Mouse (Mus musculus) c-Kit-positive CD71-positive TER-119-negative erythroid progenitor cells, embryonic 14.5 days (primary cell): ENCODE results near the gene Gpx7.

ENCODE experiments used
- DNase-seq: peaks from one replicate; pipeline ENCODE4 v3.0.0-alpha.2; 2013; ENCODE audit warnings: low read depth

Gene Gpx7

DNA sequence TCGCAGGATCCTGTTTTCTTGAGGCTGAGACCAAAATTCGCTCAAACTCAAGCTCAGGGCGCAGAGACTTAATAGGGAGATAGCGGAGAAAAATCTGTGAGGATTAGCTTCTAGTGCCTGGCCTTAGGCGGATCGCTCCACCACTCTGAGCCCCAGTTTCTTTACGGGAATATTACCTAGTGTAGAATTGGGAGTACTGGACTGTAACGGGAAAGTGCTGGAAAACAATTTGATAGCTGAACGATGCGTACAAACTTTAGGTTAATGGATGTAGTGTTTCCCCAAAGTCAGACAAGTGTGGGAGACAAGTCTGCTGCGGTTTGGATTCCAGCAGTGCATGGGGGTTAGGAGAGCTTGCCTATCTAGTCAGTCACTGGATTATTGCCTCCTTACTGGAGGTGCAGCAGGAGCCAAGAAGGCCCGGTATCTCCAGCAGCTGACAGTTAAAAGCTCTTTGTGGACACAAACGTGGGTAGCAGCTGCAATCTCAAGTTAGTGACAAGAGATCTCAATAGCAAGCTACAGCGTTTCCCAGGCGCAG, at the start of gene Gpx7:
Gene Gpx7, minus strand, starts transcription at position 101 of the 541 bp plus-strand sequence.
- DNase-seq, result no peak

DNA sequence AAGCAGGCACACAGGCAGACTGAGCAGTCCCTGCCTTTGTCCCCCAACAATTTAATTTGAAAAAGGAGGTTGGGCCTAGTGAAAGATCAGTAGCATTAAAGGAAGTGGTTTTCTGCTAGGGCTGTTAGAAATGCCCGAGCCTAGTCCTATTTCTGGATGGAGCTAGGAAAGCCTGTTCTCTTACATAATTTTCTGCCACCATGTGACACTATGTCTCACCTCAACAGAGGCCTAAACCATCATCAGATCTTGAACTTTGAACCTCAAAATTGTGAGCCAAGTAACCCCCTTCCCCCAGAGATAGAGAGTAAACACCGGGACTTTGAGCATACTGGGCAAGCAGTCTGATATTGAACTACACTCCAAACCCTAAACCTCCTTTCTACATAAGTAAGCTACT, 49.3 kb upstream of the Gpx7 start:
- DNase-seq, result no peak

DNA sequence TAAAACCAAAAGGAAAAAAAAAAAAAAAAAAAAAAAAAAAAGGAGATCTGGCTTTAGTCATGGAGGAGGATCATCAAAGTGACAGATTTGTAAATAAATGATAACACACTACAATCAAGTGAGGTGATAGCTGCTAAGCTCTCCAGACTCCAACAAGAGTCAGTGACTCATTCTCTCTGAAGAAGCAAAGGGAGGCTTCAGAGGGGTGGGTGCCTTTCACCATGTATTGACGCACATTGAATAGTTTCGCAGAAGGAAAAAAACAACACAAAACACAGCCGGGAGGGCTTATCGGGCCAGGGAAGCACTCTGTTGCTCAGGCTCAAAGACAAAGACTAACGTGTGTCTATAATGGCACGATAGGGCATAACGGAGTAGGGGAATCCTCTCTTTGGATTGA, 41.3 kb upstream of the Gpx7 start:
- no peak for DNase-seq

DNA sequence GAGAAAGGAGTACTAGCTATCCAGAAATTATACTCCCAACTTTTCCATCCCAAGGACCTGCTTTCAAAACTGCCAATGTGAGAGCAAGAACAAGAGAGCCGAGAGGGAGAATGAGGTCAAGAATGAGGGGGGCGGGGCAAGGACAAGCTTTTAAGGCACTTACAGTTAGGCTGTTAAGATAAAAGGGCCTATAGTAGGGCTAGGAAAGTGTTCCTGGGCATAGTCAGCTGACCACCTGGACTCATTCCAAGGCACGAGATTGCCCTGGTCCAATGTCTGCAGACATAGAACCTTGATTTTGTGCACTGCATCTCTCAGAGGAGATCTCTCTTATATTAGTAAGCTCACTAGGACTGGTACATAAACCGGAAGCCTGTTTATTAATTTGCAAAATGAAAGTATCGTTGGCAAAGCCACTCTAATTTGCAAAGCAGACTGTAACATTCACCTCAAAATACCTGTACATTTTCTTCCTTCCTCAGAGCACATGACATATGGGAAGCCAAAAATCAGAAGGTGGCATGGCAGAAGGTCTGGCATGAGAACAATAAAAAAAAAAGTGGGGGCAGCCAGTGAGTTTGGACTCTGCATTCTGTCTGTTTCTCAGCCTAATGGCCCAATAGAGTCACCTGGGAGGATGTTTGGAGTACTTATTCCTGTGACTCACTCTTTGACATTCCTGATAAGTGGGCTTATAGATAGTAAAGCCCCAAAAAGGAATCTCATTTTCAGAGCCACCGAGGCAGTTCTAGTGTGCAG, 31.5 kb upstream of the Gpx7 start:
- no peak for DNase-seq

DNA sequence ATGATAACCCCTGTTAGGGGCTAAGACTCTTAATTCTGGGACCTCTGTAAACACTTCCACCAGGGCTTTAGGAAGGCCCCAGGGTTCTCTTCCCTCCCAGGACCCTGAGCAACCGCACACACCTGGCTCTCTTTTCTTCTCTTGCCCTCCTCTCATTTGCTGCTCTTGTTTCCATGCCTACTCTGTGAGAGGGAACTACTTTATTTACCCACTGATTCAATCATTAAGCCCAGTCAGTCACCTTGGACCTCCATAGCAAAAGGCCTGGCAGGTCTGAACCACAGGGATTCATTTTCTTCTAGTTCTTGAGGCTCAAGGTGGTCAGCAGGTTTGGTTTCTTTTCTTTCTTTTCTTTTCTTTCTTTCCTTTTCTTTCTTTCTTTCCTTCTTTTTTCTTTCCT, 29.5 kb upstream of the Gpx7 start:
- DNase-seq, result no peak

DNA sequence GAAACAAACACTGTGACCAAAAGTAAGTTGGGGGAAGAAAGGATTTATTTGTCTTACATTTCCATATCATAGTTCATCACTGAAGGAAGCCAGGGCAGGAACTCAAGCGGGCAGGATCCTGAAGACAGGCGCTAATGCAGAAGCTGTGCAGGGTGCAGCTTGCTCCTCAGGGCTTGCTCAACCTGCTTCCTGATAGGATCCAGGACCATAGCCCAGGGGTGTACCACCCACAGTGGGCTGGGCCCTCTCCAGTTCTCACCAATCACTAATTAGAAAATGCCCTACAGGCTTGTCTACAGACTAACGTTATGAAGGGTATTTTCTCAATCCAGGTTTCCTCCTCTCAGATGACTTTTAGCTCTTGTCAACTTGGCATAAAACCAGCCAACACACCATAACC, 28.9 kb upstream of the Gpx7 start:
- no peak for DNase-seq

DNA sequence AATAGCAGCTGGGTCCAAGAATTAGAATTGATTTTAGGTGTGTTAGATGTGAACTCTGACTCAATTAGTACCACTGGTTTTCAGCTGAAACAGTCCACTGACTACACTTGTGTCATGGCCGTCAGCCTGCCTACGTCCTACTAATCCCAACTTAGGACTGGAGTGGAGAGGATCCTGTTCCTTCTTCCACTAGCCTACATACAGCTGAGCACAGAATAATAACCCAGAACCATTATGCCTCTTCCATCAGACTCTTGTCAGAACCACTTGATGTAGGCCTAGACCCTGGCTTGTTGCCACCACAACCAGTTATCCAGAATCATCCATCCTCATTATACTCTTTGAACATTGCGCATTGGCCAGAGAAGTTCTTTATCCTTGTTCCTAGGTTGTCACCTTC, 28.0 kb upstream of the Gpx7 start:
- DNase-seq, result no peak

DNA sequence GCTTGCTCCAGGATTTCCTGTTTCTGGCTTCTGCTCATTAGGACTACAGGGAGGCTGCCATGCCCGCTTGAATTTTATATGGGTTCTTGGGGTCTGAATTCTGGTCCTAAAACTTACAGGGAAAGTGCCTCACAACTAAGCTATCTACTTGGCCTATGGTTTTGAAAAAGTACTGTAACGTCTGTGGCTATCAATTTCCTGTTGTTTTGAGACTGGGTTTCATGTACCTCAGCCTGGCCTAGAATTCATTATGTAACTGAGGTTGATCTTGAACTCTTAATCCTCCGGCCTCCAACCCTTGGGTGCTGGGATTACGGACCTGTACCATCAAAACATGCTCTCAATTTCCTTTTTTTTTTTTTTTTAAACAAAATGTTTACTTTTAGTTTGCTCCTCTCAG, 27.5 kb upstream of the Gpx7 start:
- DNase-seq, result no peak

DNA sequence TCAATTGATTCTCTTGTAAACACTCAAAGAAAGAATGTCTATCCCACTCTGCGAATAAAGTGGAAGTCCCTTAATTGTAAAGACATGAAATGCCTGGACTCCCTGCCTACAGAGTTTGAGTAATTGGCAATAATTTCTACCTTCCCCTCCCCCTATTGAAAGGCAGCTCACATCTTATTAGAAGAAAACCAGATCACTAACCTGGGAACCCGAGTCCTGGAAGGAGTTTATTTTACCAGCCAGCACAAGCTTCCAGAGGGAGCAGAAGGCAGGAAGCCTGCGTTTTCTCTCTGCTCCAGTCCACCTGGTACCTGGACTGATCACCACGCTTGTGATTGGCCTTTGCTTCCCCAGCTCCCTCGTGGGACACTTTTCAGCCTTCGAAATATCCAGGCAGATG, 26.6 kb upstream of the Gpx7 start:
- no peak for DNase-seq

DNA sequence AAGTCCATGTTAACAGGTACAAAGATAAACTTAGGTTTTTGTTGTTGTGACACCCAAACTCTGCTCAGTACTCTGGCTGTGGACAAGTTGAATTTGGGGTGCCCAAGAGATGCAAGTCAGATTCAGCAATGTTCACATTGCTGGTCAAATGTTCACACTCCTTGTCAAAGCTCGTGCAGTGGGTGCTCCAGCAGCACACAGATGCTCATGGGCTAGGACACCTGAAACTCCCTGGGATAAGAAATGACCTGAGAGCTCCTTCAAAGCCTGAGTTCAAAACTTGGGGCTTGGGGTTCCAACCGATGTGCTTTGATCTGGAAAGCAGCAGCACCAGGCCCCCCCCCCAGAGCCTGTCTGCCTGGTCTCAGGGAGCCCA, 24.8 kb upstream of the Gpx7 start:
- DNase-seq, result no peak

DNA sequence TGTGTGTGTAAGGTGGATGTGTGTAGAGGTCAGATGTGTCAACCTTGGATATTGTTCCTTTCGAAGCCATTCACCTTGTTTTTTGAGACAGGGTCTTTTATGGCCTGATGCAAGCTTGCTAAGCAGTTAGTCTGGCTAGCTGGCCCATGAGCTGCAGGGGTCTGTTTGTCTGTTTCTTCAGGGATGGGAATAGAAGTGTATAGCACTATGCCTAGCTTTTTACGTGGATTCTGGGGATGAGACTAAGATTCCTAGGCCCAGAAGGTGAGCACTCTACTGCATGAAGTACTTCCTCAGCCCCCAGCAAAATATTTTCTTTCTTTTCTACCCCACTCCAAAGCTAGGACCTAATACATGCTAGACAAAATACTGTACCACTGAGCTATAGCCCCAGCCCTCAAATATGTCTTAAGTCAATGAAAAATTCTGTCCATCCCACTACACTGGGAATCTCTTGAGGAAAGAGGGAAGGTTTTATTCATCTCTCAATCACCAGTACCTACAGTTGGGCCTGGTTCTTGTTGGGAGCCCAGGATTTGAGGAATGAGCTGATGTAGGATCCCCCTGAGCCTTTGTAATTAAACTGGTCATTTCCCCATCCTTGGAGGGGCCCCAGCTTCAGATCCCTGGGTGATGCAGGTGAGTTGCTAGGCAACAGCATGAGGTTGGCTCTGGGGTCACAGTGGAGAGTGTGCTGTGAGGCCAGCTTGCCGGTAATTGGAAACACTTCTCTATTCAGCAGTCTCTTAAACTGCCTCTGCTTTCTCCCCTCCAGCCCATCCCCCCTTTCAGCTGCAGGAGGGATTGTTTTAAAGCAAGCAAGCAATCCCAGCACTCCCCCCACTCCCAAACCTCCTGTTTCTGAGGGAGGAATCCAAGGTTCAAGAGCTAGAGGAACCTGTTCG, 24.1 kb upstream of the Gpx7 start:
- no peak for DNase-seq

DNA sequence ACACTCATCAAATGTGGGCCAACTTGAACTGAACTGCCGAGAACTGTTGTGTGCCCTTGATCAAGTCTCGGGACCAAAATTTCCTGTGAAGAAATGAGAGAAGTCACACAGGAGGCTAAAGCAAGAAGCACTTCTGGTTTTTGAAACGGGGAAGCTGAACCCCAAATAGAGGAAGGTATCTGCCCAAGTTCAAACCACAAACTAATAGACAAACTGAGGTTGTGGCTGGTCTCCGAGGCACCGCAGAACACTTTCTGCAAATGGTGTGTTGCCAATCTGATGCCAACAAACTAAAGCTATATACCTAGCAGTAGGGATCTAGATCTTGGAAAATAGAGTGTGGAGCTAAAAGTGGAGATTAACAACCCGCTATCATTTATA, 21.6 kb upstream of the Gpx7 start:
- no peak for DNase-seq

DNA sequence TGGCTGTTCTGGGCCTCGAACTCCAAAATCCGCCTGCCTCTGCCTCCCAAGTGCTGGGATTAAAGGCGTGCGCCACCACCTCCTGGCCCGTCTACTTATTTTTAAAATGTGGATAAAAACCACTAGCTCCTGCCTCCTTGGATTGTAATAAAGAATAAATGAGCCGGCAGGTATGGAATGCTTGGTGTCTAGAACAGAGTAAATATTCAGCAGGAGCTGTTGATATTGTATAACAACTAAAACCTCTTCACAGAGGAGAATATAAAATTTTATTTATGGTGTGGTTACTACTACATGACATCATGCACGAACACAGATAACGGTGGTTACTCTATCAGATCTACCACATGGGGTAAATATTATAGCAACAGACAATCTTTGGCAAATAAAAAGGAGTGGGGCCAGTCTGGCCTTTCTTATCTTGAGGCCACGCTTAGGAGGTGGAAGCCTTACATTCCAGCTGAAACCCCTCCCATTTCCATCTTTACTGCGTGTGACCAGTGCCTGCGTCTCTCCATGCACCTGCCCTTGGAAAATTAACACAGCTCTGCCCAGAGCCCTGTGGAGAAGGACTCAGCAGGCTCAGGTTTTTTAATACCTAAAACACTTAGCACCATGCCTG, 21.1 kb upstream of the Gpx7 start:
- peak; percentile 8 for DNase-seq

DNA sequence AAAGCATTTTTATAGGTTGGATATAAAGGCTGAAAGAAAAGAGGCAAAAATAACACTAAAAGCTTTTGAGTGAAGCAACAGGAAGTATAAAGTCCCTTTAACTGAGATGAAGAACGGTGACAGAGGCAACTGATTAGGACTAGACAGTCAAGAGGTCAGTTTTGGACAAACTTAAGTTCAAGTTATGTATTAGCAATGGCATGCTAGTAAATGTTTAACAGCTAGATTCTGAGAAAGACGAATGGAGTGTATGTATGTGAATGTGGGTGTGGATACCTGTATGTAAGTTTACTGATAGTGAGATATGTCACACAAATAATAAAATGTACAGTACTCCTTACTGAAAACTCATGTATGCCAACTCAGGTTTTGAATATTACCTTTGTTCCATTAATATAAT, 17.8 kb upstream of the Gpx7 start:
- DNase-seq, result no peak

DNA sequence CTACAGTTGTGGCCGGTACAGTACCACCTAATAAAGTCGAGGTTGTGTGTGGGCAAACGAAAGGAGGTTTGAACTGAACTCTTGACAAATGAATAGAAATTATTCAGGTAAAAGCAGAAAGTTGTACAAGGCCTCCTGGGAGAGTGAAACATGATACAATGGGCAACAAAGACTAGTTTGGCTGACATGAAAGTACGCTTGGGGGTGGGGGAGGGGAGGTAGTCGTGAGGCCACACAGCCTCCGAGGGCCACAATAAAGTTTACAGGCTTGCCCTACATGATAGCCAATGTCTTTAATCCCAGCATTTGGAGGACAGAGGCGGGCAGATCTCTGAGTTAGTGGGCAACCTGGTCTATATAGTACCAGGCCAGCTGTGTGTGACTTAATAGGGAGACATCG, 860 bp upstream of the Gpx7 start:
- DNase-seq, result no peak

DNA sequence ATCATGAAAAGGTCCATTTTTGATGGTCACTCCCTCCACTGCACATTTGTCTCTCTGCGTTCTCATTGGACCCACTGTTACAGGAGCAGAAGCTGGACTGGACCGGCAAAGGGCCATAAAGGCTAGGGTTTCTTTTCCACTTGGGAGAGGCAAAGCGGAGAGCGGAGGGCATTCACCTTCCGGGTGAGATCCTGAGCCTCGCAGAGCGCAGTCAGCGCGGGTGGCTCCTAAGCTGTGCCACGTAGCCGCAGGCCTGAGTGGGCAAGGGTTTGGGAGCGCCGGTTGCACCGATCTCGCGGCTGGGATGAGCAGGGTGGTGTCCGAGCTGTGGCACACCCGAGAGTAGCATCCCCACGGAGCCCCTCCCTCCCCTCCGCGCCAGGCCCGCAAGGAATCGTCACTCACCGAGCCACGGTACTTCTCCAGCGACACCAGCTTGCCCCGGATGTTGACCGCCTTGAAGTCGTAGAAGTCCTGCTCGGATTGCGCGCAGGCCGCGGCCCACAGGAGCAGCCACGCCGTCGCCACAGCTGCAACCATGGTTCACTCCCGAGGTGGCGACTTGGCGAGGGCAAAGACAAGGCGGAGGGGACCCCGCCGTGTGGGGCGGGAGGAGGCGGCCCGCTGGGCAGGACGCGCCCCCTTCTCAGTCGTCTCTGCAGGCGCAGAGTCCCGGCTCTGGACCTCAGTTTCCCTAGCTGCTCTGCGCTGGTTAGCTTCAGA, 462 bp downstream of the Gpx7 start:
- DNase-seq, result no peak

DNA sequence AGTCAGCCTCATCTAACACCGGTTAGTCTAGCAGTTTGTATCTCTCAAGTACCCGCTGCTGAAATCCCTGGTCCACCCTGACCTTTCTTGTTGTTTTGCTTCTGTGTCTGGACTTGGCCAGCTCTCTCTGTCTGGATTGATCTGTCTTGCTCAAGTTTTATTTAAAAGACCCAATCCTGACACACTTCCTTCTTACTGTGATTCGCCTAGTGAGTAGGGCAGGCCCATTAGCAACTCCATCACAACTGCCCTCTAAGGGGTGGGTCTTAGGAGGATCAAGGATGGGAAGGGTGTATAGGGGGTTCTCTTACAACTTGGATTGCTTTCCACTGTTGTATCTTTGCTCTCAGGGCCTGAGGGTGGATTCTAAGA, 1.0 kb downstream of the Gpx7 start:
- no peak for DNase-seq

DNA sequence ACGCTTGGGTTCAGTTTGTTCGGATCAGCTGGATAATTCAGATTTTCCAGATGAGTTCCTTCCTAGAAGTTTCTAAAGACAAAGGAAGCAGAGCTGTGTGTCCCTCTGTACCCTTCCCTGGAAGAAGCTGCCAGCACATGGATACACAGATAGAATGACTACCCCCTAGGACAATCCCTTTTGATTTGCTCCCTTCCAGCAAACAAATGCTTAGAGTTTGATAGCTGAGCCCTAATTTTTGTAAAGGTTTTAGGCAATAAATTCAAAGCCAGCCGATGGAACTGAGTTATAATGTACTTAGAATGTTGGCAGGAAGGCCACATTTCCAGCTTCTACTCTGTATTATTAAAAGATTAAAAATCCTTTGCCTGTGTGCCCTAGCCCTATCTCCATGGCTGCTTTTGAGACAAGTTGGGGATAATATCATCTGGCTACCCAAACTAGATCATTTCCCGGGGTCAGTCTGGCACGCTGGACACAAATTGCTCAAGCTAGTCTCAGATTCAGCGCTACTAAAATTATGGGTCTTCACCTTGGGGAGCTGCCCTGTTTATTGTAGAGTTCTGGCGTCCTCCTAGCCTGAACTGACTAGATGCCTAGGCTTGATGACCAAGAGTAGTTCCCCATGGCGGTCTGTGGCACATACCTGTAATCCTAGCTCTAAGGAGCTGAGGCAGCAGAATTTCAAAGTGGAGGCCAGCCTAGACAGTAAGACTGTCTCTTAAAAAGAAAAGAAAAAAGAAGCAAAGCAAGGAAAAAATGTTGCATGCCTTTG, 2.7 kb downstream of the Gpx7 start:
- no peak for DNase-seq

DNA sequence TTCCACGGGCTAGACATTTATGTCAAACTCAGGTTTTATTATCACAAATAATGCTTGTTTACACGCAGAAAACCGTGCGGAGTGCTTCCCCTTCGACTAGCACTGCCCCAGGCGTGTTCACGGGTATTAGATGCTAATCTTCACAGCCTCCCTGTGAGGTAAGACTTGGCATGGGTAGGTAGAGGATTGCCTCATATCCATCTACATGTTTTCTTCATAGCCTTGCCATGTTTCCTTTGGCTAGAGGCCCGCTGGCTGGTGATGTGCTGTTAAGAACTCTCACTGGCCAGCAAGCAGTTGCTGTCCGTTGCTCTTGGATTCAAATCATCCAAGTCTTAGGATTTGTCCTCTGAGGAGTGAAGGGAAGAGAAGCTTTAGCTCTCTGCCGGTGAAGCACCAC, 6.4 kb downstream of the Gpx7 start:
- DNase-seq, result no peak

DNA sequence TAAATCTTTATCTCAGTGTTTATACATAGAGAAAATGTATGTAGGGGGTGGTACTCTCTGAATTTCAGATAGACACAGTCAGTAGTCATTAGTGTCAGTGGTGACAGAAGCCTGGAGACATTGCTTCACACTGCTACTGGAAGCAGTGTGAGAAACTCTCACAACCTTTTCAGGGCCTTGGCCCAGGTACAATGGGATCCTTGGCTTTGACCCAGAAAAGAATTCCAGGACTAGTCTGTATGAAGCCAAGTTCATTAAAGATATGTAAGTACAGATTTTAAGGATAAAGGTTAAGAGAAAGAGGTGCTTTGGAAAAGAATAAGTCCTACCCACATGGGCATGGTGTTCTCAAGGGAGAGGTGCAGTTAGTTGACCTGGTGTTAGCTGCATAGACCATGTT, 12.5 kb downstream of the Gpx7 start:
- no peak for DNase-seq

DNA sequence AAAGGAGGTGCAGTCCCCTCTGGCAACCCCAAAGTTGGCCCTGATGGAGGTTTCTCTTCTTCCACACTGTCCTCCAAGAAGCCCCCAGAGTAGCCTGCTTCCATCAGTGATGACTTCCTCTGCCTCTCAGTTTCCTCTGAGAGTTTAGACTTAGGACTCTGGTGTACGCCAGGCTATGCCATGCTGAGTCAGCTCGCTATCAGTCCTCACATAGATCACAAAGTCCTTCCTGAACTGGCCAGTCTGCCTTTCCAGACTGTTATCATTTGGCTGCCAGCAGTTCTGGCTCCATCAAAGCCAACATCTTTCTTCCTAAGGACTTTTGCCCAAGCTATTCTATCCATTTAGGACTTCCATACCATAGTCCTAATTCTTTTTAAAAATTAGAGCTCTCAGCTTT, 14.2 kb downstream of the Gpx7 start:
- no peak for DNase-seq

DNA sequence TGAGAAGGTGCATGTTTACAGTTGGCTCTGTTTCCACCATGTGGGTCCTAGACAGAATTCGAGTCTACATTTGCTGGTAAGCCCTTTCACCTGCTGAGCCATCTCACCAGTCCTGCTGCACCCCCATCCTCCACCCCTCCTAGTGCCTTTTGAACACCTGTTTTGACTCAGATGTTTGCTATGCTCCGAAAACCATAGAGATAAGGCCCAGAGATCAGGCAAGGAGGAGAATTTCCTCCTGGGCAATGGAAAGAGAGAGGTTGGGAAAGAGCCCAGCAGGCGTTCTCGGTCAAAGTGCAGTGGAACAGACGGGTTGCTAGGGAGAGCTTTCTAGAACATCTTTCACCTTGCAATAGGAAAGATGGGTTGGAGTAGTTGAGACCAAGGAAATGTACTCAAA, 15.6 kb downstream of the Gpx7 start:
- DNase-seq, result no peak
